Mouse (Mus musculus) hindbrain, embryonic 14.5 days (tissue): Measurements from ENCODE around the gene Man1a2. TPM values are rescaled to one million over a fixed set of nuclear protein-coding genes. Genes with fewer than 3 reads are reported as not detected.

ENCODE experiments used
- ATAC-seq: fragments of 200-750 bp; cut with Nextera tagmentation; 2 replicates; pipeline ENCODE4 v1.8.0; 2017; ENCODE audit warnings: moderate number of reproducible peaks, mild to moderate bottlenecking, moderate TSS enrichment, moderate library complexity; ENCODE audit not compliant: low FRiP score
- DNase-seq: peaks from one replicate; pipeline ENCODE4 v3.0.0-alpha.2; 2015; ENCODE audit warnings: low spot score
- H3K27ac ChIP-seq: fragments of 300-500 bp; sonication (generic); 2 replicates; pipeline ENCODE4 v1.5.1; 2014; ENCODE audit warnings: mild to moderate bottlenecking, moderate library complexity
- H3K27me3 ChIP-seq: fragments of 300-500 bp; sonication (generic); 2 replicates; pipeline ENCODE4 v1.6.1; 2014; ENCODE audit warnings: mild to moderate bottlenecking, low read length, mixed read lengths; ENCODE audit not compliant: control insufficient read depth, insufficient read depth
- H3K36me3 ChIP-seq: fragments of 300-500 bp; sonication (generic); replicated peaks from 2 replicates; pipeline ENCODE4 v1.6.1; 2014; ENCODE audit not compliant: control insufficient read depth, insufficient read depth
- H3K4me1 ChIP-seq: fragments of 300-500 bp; sonication (generic); replicated peaks from 2 replicates; pipeline ENCODE4 v1.6.1; 2014; ENCODE audit warnings: antibody characterized with exemption, low read length, mixed read lengths; ENCODE audit not compliant: control insufficient read depth, insufficient read depth
- H3K4me2 ChIP-seq: fragments of 300-500 bp; sonication (generic); replicated peaks from 2 replicates; pipeline ENCODE4 v1.6.1; 2014; ENCODE audit warnings: mild to moderate bottlenecking, moderate library complexity
- H3K4me3 ChIP-seq: fragments of 300-500 bp; sonication (generic); replicated peaks from 2 replicates; pipeline ENCODE4 v1.5.1; 2014; ENCODE audit warnings: mild to moderate bottlenecking, low read length
- H3K9ac ChIP-seq: fragments of 300-500 bp; sonication (generic); 2 replicates; pipeline ENCODE4 v1.6.1; 2014
- H3K9me3 ChIP-seq: fragments of 300-500 bp; sonication (generic); 2 replicates; pipeline ENCODE4 v1.6.1; 2016; ENCODE audit warnings: low read length; ENCODE audit not compliant: control insufficient read depth
- WGBS: fragments of 180-500 bp; shearing (Covaris S2); extraction: QIAGEN DNeasy Blood & Tissue Kit; methylation state at CpG from one replicate; pipeline ENCODE4 v1.1.7; 2014; 5-methylcytosine and 5-hydroxymethylcytosine counted together
- polyA plus RNA-seq: library from polyadenylated mRNA; unstranded; fragments of >200 nt; fragmentation: Nextera tagmentation; extraction: Ambion mirVana; gene quantifications from 2 replicates; pipeline ENCODE4 v1.2.1, GENCODE M21; 2014

Man1a2 gene
- polyA plus RNA-seq, 1 experiment from 2014 or later, result 65.3 TPM

GRCm38 (mm10) chr3:100713142-100714005, 28.1 kb upstream of the Man1a2 start:
- ATAC-seq (no peak), DNase-seq (no peak)
- Histone ChIP-seq H3K9me3 (no peaks in the 10 kb centered on the region), H3K36me3 (no peaks in the 10 kb centered on the region), H3K9ac (no peak overlapping the region), H3K4me2 (no peak overlapping the region), H3K27ac (no peak overlapping the region), H3K4me3 (no peak overlapping the region), H3K27me3 (no peaks in the 10 kb centered on the region), H3K4me1 (no peaks in the 10 kb centered on the region)
- WGBS, result 78% methylated on average over 11 of the region's 11 CpGs

GRCm38 (mm10) chr3:100712140-100712539, 26.8 kb upstream of the Man1a2 start:
- no peaks in the 10 kb centered on the region for H3K27me3 ChIP-seq
- no peaks in the 10 kb centered on the region for H3K36me3 ChIP-seq
- no peak overlapping the region for H3K4me2 ChIP-seq
- ATAC-seq, result no peak
- no peaks in the 10 kb centered on the region for H3K9me3 ChIP-seq
- no peaks in the 10 kb centered on the region for H3K4me1 ChIP-seq
- DNase-seq, result no peak
- no peak overlapping the region for H3K4me3 ChIP-seq
- 73% methylated on average over 7 of the region's 7 CpGs for WGBS
- H3K27ac ChIP-seq, result no peak overlapping the region
- H3K9ac ChIP-seq, result no peak overlapping the region

- no peaks in the 10 kb centered on the region for H3K36me3 ChIP-seq
- no peak overlapping the region for H3K4me2 ChIP-seq
- DNase-seq (no peak), ATAC-seq (no peak)
- H3K9ac ChIP-seq, result no peak overlapping the region
- no peaks in the 10 kb centered on the region for H3K27me3 ChIP-seq
- H3K27ac ChIP-seq, result no peak overlapping the region
- H3K9me3 ChIP-seq, result no peaks in the 10 kb centered on the region
- H3K4me3 ChIP-seq, result no peak overlapping the region
- 61% methylated on average over 4 of the region's 4 CpGs for WGBS
- H3K4me1 ChIP-seq, result no peaks in the 10 kb centered on the region
These were observed 26.2 kb upstream of the Man1a2 start for GRCm38 (mm10) chr3:100711486-100711885.

GRCm38 (mm10) chr3:100707117-100707516, 21.8 kb upstream of the Man1a2 start:
- H3K27ac ChIP-seq, result no peak overlapping the region
- no peak for DNase-seq
- H3K4me3 ChIP-seq, result no peak overlapping the region

GRCm38 (mm10) chr3:100705128-100705667, 19.9 kb upstream of the Man1a2 start:
- Histone ChIP-seq H3K9me3 (no peaks in the 10 kb centered on the region), H3K9ac (no peak overlapping the region), H3K4me2 (no peak overlapping the region), H3K36me3 (no peaks in the 10 kb centered on the region), H3K4me3 (no peak overlapping the region), H3K27ac (no peak overlapping the region), H3K4me1 (0 out of 2 replicates have a peak, but pooled peaks cover 4% of the 10 kb centered on the region), H3K27me3 (no peaks in the 10 kb centered on the region)
- ATAC-seq (no peak), DNase-seq (no peak)
- 56% methylated on average over 11 of the region's 11 CpGs for WGBS

More at GRCm38 (mm10) chr3:100707117-100707516, 21.8 kb upstream of the Man1a2 start:
- no peaks in the 10 kb centered on the region for H3K9me3 ChIP-seq
- 84% methylated on average over 4 of the region's 4 CpGs for WGBS
- no peak for ATAC-seq
- H3K9ac ChIP-seq, result no peak overlapping the region
- H3K36me3 ChIP-seq, result no peaks in the 10 kb centered on the region
- 0 out of 2 replicates have a peak, but pooled peaks cover 4% of the 10 kb centered on the region for H3K4me1 ChIP-seq
- H3K4me2 ChIP-seq, result no peak overlapping the region
- H3K27me3 ChIP-seq, result no peaks in the 10 kb centered on the region

GRCm38 (mm10) chr3:100703847-100704644, 18.7 kb upstream of the Man1a2 start:
- WGBS, result 76% methylated on average over 22 of the region's 22 CpGs
- Histone ChIP-seq H3K9me3 (no peaks in the 10 kb centered on the region), H3K9ac (no peak overlapping the region), H3K27ac (no peak overlapping the region), H3K4me1 (0 out of 2 replicates have a peak, but pooled peaks cover 4% of the 10 kb centered on the region), H3K4me2 (no peak overlapping the region), H3K36me3 (no peaks in the 10 kb centered on the region), H3K27me3 (no peaks in the 10 kb centered on the region), H3K4me3 (no peak overlapping the region)
- ATAC-seq (no peak), DNase-seq (no peak)

GRCm38 (mm10) chr3:100702875-100703846, 17.9 kb upstream of the Man1a2 start:
- H3K36me3 ChIP-seq, result no peaks in the 10 kb centered on the region
- 43% methylated on average over 15 of the region's 15 CpGs for WGBS
- H3K4me1 ChIP-seq, result 0 out of 2 replicates have a peak, but pooled peaks cover 4% of the 10 kb centered on the region
- DNase-seq (no peak), ATAC-seq (no peak)
- H3K4me3 ChIP-seq, result no peak overlapping the region
- H3K27me3 ChIP-seq, result no peaks in the 10 kb centered on the region
- no peak overlapping the region for H3K9ac ChIP-seq
- H3K4me2 ChIP-seq, result no peak overlapping the region
- no peak overlapping the region for H3K27ac ChIP-seq
- H3K9me3 ChIP-seq, result no peaks in the 10 kb centered on the region

- no peak overlapping the region for H3K27ac ChIP-seq
- 92% methylated on average over 6 of the region's 6 CpGs for WGBS
- H3K4me2 ChIP-seq, result no peak overlapping the region
- DNase-seq, result no peak
- peaks cover 2% of the 10 kb centered on the region; the same call in 1 of the 2 replicates for H3K4me1 ChIP-seq
- H3K9me3 ChIP-seq, result no peaks in the 10 kb centered on the region
- H3K4me3 ChIP-seq, result no peak overlapping the region
- H3K36me3 ChIP-seq, result no peaks in the 10 kb centered on the region
- no peak overlapping the region for H3K9ac ChIP-seq
- ATAC-seq, result no peak
- H3K27me3 ChIP-seq, result no peaks in the 10 kb centered on the region
These were observed 3.4 kb upstream of the Man1a2 start for GRCm38 (mm10) chr3:100688747-100689146.
